Mouse (Mus musculus): ENCODE measurements at regions not wholly inside any gene's neighbourhood (a gene's known extent, or its start where the extent isn't known, plus 50 kb on each side); places are given as distances from the start of the nearest gene placed in this dataset.
A peak's percentile ranks its signal among the peaks of the same experiment; 100 is the strongest.

GRCm38 (mm10) chr1:127152840-127153239 is 52.0 kb upstream of the Mgat5 start:
- Histone ChIP-seq H3K4me1 (replicated peaks) (peaks cover 8% of the 10 kb centered on the region), H3K4me3 (no peak overlapping the region), H3K4me2 (no peak overlapping the region), H3K36me3 (no peaks in the 10 kb centered on the region), H3K27ac (no peak overlapping the region), H3K9ac (no peak overlapping the region), H3K27me3 (no peaks in the 10 kb centered on the region), H3K9me3 (no peaks in the 10 kb centered on the region)
- ATAC-seq (ENCODE audit: low FRiP score): no peak
- 71% methylated on average over 6 of the region's 6 CpGs for WGBS

GRCm38 (mm10) chr1:127135521-127135920 is 69.3 kb upstream of the Mgat5 start:
- Histone ChIP-seq H3K4me3 (no peak overlapping the region), H3K9me3 (no peaks in the 10 kb centered on the region), H3K36me3 (no peaks in the 10 kb centered on the region), H3K27me3 (no peaks in the 10 kb centered on the region), H3K9ac (no peak overlapping the region), H3K4me2 (no peak overlapping the region), H3K4me1 (replicated peaks) (no peaks in the 10 kb centered on the region), H3K27ac (no peak overlapping the region)
- 87% methylated on average over 4 of the region's 4 CpGs for WGBS
- no peak for ATAC-seq (ENCODE audit: low FRiP score)

- no peak for ATAC-seq (ENCODE audit: low FRiP score)
- no peaks in the 10 kb centered on the region for H3K9me3 ChIP-seq
- H3K36me3 ChIP-seq: no peaks in the 10 kb centered on the region
- no peak overlapping the region for H3K27ac ChIP-seq
- no peak overlapping the region for H3K4me3 ChIP-seq
- H3K27me3 ChIP-seq: no peaks in the 10 kb centered on the region
- 75% methylated on average over 5 of the region's 5 CpGs for WGBS
- H3K4me1 ChIP-seq (replicated peaks): no peaks in the 10 kb centered on the region
- no peak overlapping the region for H3K4me2 ChIP-seq
- no peak overlapping the region for H3K9ac ChIP-seq
These were observed 72.9 kb upstream of the Mgat5 start for GRCm38 (mm10) chr1:127131871-127132270.

- Histone ChIP-seq H3K9me3 (no peaks in the 10 kb centered on the region), H3K9ac (no peak overlapping the region), H3K27ac (peak overlapping the region; percentile 48; the same call in 1 of the 2 replicates), H3K4me2 (no peak overlapping the region), H3K4me3 (no peak overlapping the region), H3K4me1 (replicated peaks) (no peaks in the 10 kb centered on the region), H3K36me3 (no peaks in the 10 kb centered on the region), H3K27me3 (no peaks in the 10 kb centered on the region)
- WGBS: 71% methylated on average over 5 of the region's 5 CpGs
- peak; percentile 52; the same call in 1 of the 2 replicates for ATAC-seq (ENCODE audit: low FRiP score)
These were observed 80.0 kb upstream of the Mgat5 start for GRCm38 (mm10) chr1:127124862-127125261.

GRCm38 (mm10) chr1:127118019-127118418 is 86.8 kb upstream of the Mgat5 start:
- H3K4me2 ChIP-seq: no peak overlapping the region
- no peaks in the 10 kb centered on the region for H3K36me3 ChIP-seq
- no peak overlapping the region for H3K4me3 ChIP-seq
- WGBS: 91% methylated on average over 1 of the region's 1 CpGs
- no peaks in the 10 kb centered on the region for H3K4me1 ChIP-seq (replicated peaks)
- no peaks in the 10 kb centered on the region for H3K9me3 ChIP-seq
- no peaks in the 10 kb centered on the region for H3K27me3 ChIP-seq
- no peak for ATAC-seq (ENCODE audit: low FRiP score)
- H3K9ac ChIP-seq: no peak overlapping the region
- H3K27ac ChIP-seq: no peak overlapping the region

GRCm38 (mm10) chr1:127107485-127107884 is 97.3 kb upstream of the Mgat5 start:
- H3K9ac ChIP-seq: no peak overlapping the region
- peak; percentile 86 for ATAC-seq (ENCODE audit: low FRiP score)
- H3K27me3 ChIP-seq: no peaks in the 10 kb centered on the region
- H3K27ac ChIP-seq: no peak overlapping the region
- no peaks in the 10 kb centered on the region for H3K36me3 ChIP-seq
- WGBS: 32% methylated on average over 5 of the region's 5 CpGs
- H3K4me1 ChIP-seq (replicated peaks): peaks cover 15% of the 10 kb centered on the region; the same call in 1 of the 2 replicates
- no peaks in the 10 kb centered on the region for H3K9me3 ChIP-seq
- no peak overlapping the region for H3K4me2 ChIP-seq
- H3K4me3 ChIP-seq: no peak overlapping the region

- Histone ChIP-seq H3K27me3 (no peaks in the 10 kb centered on the region), H3K4me1 (replicated peaks) (peaks cover 15% of the 10 kb centered on the region; the same call in 1 of the 2 replicates), H3K36me3 (no peaks in the 10 kb centered on the region), H3K4me2 (no peak overlapping the region), H3K9me3 (no peaks in the 10 kb centered on the region), H3K4me3 (no peak overlapping the region), H3K27ac (0 out of 2 replicates have a peak overlapping the region, but pooled peaks have one; percentile 12), H3K9ac (no peak overlapping the region)
- WGBS: 65% methylated on average over 8 of the region's 8 CpGs
- ATAC-seq (ENCODE audit: low FRiP score): no peak
These were observed 99.0 kb upstream of the Mgat5 start for GRCm38 (mm10) chr1:127105861-127106260.

GRCm38 (mm10) chr1:127103664-127104063 is 101.2 kb upstream of the Mgat5 start:
- Histone ChIP-seq H3K27ac (no peak overlapping the region), H3K4me2 (no peak overlapping the region), H3K4me1 (replicated peaks) (peaks cover 15% of the 10 kb centered on the region; the same call in 1 of the 2 replicates), H3K36me3 (no peaks in the 10 kb centered on the region), H3K4me3 (no peak overlapping the region), H3K9me3 (no peaks in the 10 kb centered on the region), H3K9ac (no peak overlapping the region), H3K27me3 (no peaks in the 10 kb centered on the region)
- 57% methylated on average over 2 of the region's 2 CpGs for WGBS
- no peak for ATAC-seq (ENCODE audit: low FRiP score)

- no peak overlapping the region for H3K27ac ChIP-seq
- no peak overlapping the region for H3K4me2 ChIP-seq
- peaks cover 4% of the 10 kb centered on the region; the same call in 1 of the 2 replicates for H3K9me3 ChIP-seq
- H3K36me3 ChIP-seq: no peaks in the 10 kb centered on the region
- no peak overlapping the region for H3K9ac ChIP-seq
- no peak overlapping the region for H3K4me3 ChIP-seq
- H3K4me1 ChIP-seq (replicated peaks): 0 out of 2 replicates have a peak, but pooled peaks cover under 1% of the 10 kb centered on the region
- no peaks in the 10 kb centered on the region for H3K27me3 ChIP-seq
- no peak for ATAC-seq (ENCODE audit: low FRiP score)
These were observed 105.9 kb upstream of the Mgat5 start for GRCm38 (mm10) chr1:127098871-127099420.

GRCm38 (mm10) chr1:127087616-127088015 is 117.2 kb upstream of the Mgat5 start:
- no peak overlapping the region for H3K4me2 ChIP-seq

GRCm38 (mm10) chr1:127085988-127086387 is 118.8 kb upstream of the Mgat5 start:
- WGBS: 92% methylated on average over 4 of the region's 4 CpGs
- ATAC-seq (ENCODE audit: low FRiP score): no peak
- Histone ChIP-seq H3K9me3 (0 out of 2 replicates have a peak, but pooled peaks cover 4% of the 10 kb centered on the region), H3K4me2 (no peak overlapping the region), H3K9ac (no peak overlapping the region), H3K4me3 (no peak overlapping the region), H3K36me3 (no peaks in the 10 kb centered on the region), H3K27me3 (no peaks in the 10 kb centered on the region), H3K27ac (no peak overlapping the region), H3K4me1 (replicated peaks) (no peaks in the 10 kb centered on the region)

More at GRCm38 (mm10) chr1:127087616-127088015, 117.2 kb upstream of the Mgat5 start:
- Histone ChIP-seq H3K27ac (no peak overlapping the region), H3K27me3 (no peaks in the 10 kb centered on the region), H3K9me3 (0 out of 2 replicates have a peak, but pooled peaks cover 4% of the 10 kb centered on the region), H3K4me1 (replicated peaks) (no peaks in the 10 kb centered on the region), H3K36me3 (no peaks in the 10 kb centered on the region), H3K4me3 (no peak overlapping the region), H3K9ac (no peak overlapping the region)
- ATAC-seq (ENCODE audit: low FRiP score): no peak

- Histone ChIP-seq H3K4me2 (no peak overlapping the region), H3K36me3 (no peaks in the 10 kb centered on the region), H3K9me3 (0 out of 2 replicates have a peak, but pooled peaks cover 5% of the 10 kb centered on the region), H3K27me3 (no peaks in the 10 kb centered on the region), H3K4me3 (no peak overlapping the region), H3K27ac (no peak overlapping the region), H3K4me1 (replicated peaks) (no peaks in the 10 kb centered on the region), H3K9ac (no peak overlapping the region)
- ATAC-seq (ENCODE audit: low FRiP score): no peak
- 76% methylated on average over 3 of the region's 3 CpGs for whole genome bisulfite sequencing
These were observed 121.0 kb upstream of the Mgat5 start for GRCm38 (mm10) chr1:127083761-127084308.

GRCm38 (mm10) chr1:127079012-127079411 is 125.8 kb upstream of the Mgat5 start:
- ATAC-seq (ENCODE audit: low FRiP score): no peak
- Histone ChIP-seq H3K4me3 (no peak overlapping the region), H3K27me3 (no peaks in the 10 kb centered on the region), H3K4me2 (no peak overlapping the region), H3K36me3 (no peaks in the 10 kb centered on the region), H3K9me3 (0 out of 2 replicates have a peak, but pooled peaks cover 5% of the 10 kb centered on the region), H3K4me1 (replicated peaks) (no peaks in the 10 kb centered on the region), H3K9ac (no peak overlapping the region), H3K27ac (no peak overlapping the region)
- 82% methylated on average over 4 of the region's 4 CpGs for WGBS

All from hindbrain, embryonic 13.5 days (tissue).